ENCODE assay signal across 23 mouse cellular contexts in genomic region chr4:127095090-127095489, GRCm38 (mm10). TPM values are rescaled to one million over a fixed set of nuclear protein-coding genes. Genes with fewer than 3 reads are reported as not detected.
DNase-seq lines count a peak whose midpoint lies in the region; ATAC-seq and TF ChIP-seq lines count a peak whose summit lies in the region.
"Had no signal": no experiment of that assay in that cellular context is flagged by ENCODE, and none has a peak within 500 bp of the region (broad histone marks: within the 10 kb centered on the region; RNA-seq: fewer than 3 reads in every experiment).

No protein-coding gene starts in this region.

- H3K27me3 ChIP-seq in thymus, adult 2 months (ENCODE audit: control insufficient read depth, insufficient read depth, low read length), result no peaks in the 10 kb centered on the region
- no peaks in the 10 kb centered on the region for H3K27me3 ChIP-seq in heart, embryonic 11.5 days (ENCODE audit: control insufficient read depth, insufficient read depth, low read length)
- H3K27me3 ChIP-seq: embryonic facial prominence, embryonic 15.5 days; forebrain, embryonic 15.5 days; heart, embryonic 13.5 days; hindbrain, embryonic 15.5 days had no signal

- H3K4me1 ChIP-seq in thymus, adult 2 months (replicated peaks; ENCODE audit: control insufficient read depth, insufficient read depth, low read length), result peaks cover 9% of the 10 kb centered on the region
- H3K4me1 ChIP-seq in heart, embryonic 11.5 days (ENCODE audit: control insufficient read depth, insufficient read depth, low read length), result no peaks in the 10 kb centered on the region
- H3K4me1 ChIP-seq: embryonic facial prominence, embryonic 15.5 days; forebrain, embryonic 15.5 days; heart, embryonic 13.5 days; hindbrain, embryonic 15.5 days had no signal

- TF ChIP-seq CTCF in thymus, adult 2 months (IDR thresholded peaks at IDR 0.05; ENCODE audit: borderline replicate concordance, control insufficient read depth, extremely low read depth, insufficient read depth, low read length, poor library complexity), result no peak

- no peak for TF ChIP-seq POLR2A in thymus, adult 2 months (IDR thresholded peaks at IDR 0.05; ENCODE audit: control insufficient read depth, extremely low read depth, insufficient read depth, low read length, poor library complexity)

- peak; percentile 49 for DNase-seq in CD4-positive helper T cell, adult 2 months (ENCODE audit: low read depth, low spot score)
- peak; percentile 21 for DNase-seq in T-cell, adult 2 months (ENCODE audit: low spot score)
- peak; percentile 28 for DNase-seq in thymus, adult 2 months
- DNase-seq in thymus, postnatal 25 days, result peak; percentile 49
- DNase-seq in urinary bladder, postnatal 4 days (ENCODE audit: low spot score in 2 of 2), result no peak
- DNase-seq in gastrocnemius, adult 18-20 months (ENCODE audit: low spot score), result no peak
- DNase-seq: adrenal gland, postnatal 10 days; cerebellum, adult 11 months; cerebellum, adult 8-10 months; cerebellum, postnatal 14 days; embryo, embryonic 11 days; gastrocnemius, postnatal 10 days; heart, adult 2 months; heart, postnatal 36 days had no signal

- no peaks in the 10 kb centered on the region for H3K9me3 ChIP-seq in heart, embryonic 11.5 days (replicated peaks; ENCODE audit: control insufficient read depth, low read length)
- H3K9me3 ChIP-seq: embryonic facial prominence, embryonic 15.5 days; forebrain, embryonic 15.5 days; G1E; heart, embryonic 13.5 days; hindbrain, embryonic 15.5 days had no signal

- H3K36me3 ChIP-seq in thymus, adult 2 months (ENCODE audit: control insufficient read depth, insufficient read depth, low read length), result no peaks in the 10 kb centered on the region
- H3K36me3 ChIP-seq in heart, embryonic 11.5 days (ENCODE audit: control insufficient read depth, insufficient read depth, low read length), result no peaks in the 10 kb centered on the region

- no peak overlapping the region for H3K9ac ChIP-seq in heart, embryonic 11.5 days (ENCODE audit: low read depth, low read length)
- H3K9ac ChIP-seq: embryonic facial prominence, embryonic 15.5 days; forebrain, embryonic 15.5 days; heart, embryonic 13.5 days; hindbrain, embryonic 15.5 days had no signal

- no peak overlapping the region for H3K4me3 ChIP-seq in thymus, adult 2 months (ENCODE audit: control insufficient read depth, insufficient read depth, low read length)
- no peak overlapping the region for H3K4me3 ChIP-seq in heart, embryonic 11.5 days (ENCODE audit: low read depth, low read length)
- H3K4me3 ChIP-seq: embryonic facial prominence, embryonic 15.5 days; erythroblast, embryonic 14.5 days; forebrain, embryonic 15.5 days; heart, adult 2 months; heart, embryonic 13.5 days; hindbrain, embryonic 15.5 days had no signal

- no peak for ATAC-seq in heart, embryonic 11.5 days (replicated peaks; ENCODE audit: insufficient number of reproducible peaks, low FRiP score, low TSS enrichment)
- ATAC-seq in erythroid progenitor cell, adult 5-6 weeks (replicated peaks; ENCODE audit: low FRiP score, poor library complexity, severe bottlenecking), result no peak
- ATAC-seq: forebrain, embryonic 15.5 days had no signal

- peak overlapping the region; percentile 22; the same call in 1 of the 2 replicates for H3K27ac ChIP-seq in thymus, adult 2 months (ENCODE audit: control insufficient read depth, insufficient read depth, low read length)
- no peak overlapping the region for H3K27ac ChIP-seq in heart, embryonic 11.5 days (ENCODE audit: low read depth, low read length)
- H3K27ac ChIP-seq: embryonic facial prominence, embryonic 15.5 days; forebrain, embryonic 15.5 days; heart, adult 2 months; heart, embryonic 13.5 days; hindbrain, embryonic 15.5 days had no signal

- WGBS in thymus, adult 2 months, result 18% methylated on average over 4 of the region's 4 CpGs
- 78% methylated on average over 4 of the region's 4 CpGs for WGBS in heart, embryonic 11.5 days (ENCODE audit: insufficient replicate concordance)

- no peak overlapping the region for H3K4me2 ChIP-seq in heart, embryonic 11.5 days
- H3K4me2 ChIP-seq: embryonic facial prominence, embryonic 15.5 days; forebrain, embryonic 15.5 days; heart, embryonic 13.5 days; hindbrain, embryonic 15.5 days had no signal

RNA-seq across cellular contexts. Expression of gene Zmym6, which starts 17.9 kb away (rescaled TPM):
- polyA plus RNA-seq in thymus, adult 2 months (2012; rRNA removed), result 6.4 and 8.2 TPM in 2 replicates
- polyA plus RNA-seq in heart, embryonic 11.5 days (2014; fragmentation: Nextera tagmentation; extraction: Ambion mirVana), result 13.0 and 15.3 TPM in 2 replicates
- 1 to 10 TPM; 3.6 to 4.6 TPM for total RNA-seq in gastrocnemius, adult 18-20 months (2021)
- total RNA-seq in erythroid progenitor cell, adult 5-6 weeks (2015; ENCODE audit: low replicate concordance), result 3.6 and 4.2 TPM in 2 replicates
- 0.83 and 1.5 TPM in 2 replicates for total RNA-seq in erythroid progenitor cell, adult 5-6 weeks (2017; ENCODE audit: low replicate concordance)
- polyA plus RNA-seq: C2C12 had no signal

RNA-seq across cellular contexts. Expression of gene Tmem35b, which starts 28.4 kb away (rescaled TPM):
- 11.3 and 11.9 TPM in 2 replicates for polyA plus RNA-seq in thymus, adult 2 months (2012; rRNA removed)
- polyA plus RNA-seq in heart, embryonic 11.5 days (2014; fragmentation: Nextera tagmentation; extraction: Ambion mirVana), result 13.9 and 14.2 TPM in 2 replicates
- under 1 TPM; 0.62 to 0.90 TPM for total RNA-seq in gastrocnemius, adult 18-20 months (2021)
- total RNA-seq in erythroid progenitor cell, adult 5-6 weeks (2015; ENCODE audit: low replicate concordance), result 4.3 and 11.3 TPM in 2 replicates
- 0.45 and 2.3 TPM in 2 replicates for total RNA-seq in erythroid progenitor cell, adult 5-6 weeks (2017; ENCODE audit: low replicate concordance)

RNA-seq across cellular contexts. Expression of gene Zmym1, which starts 34.1 kb away (rescaled TPM):
- 6.2 and 6.3 TPM in 2 replicates for polyA plus RNA-seq in thymus, adult 2 months (2012; rRNA removed)
- polyA plus RNA-seq in heart, embryonic 11.5 days (2014; fragmentation: Nextera tagmentation; extraction: Ambion mirVana), result 16.9 and 18.2 TPM in 2 replicates
- 1 to 10 TPM; 4.2 to 5.3 TPM for total RNA-seq in gastrocnemius, adult 18-20 months (2021)
- total RNA-seq in erythroid progenitor cell, adult 5-6 weeks (2015; ENCODE audit: low replicate concordance), result 8.4 and 17.3 TPM in 2 replicates
- total RNA-seq in erythroid progenitor cell, adult 5-6 weeks (2017; ENCODE audit: low replicate concordance), result 10.9 and 16.8 TPM in 2 replicates

Comparison
In these comparisons a context has a peak if more than half of its experiments do, and no peak if none do; other contexts are left out.
1. DNase-seq: peak in CD4-positive helper T cell, adult 2 months (single experiment), T-cell, adult 2 months (single experiment), thymus, adult 2 months (single experiment) and thymus, postnatal 25 days (single experiment); none in urinary bladder, postnatal 4 days (0 of 2) and gastrocnemius, adult 18-20 months (single experiment).